Mouse (Mus musculus) forebrain, embryonic 15.5 days (tissue): Measurements from ENCODE around the gene Pitpnm2. TPM values are rescaled to one million over a fixed set of nuclear protein-coding genes. Genes with fewer than 3 reads are reported as not detected.

Source experiments
- ATAC-seq: fragments of 200-750 bp; cut with Nextera tagmentation; replicated peaks from 2 replicates; pipeline ENCODE4 v1.8.0; 2017; ENCODE audit warnings: mild to moderate bottlenecking, moderate TSS enrichment, moderate library complexity
- H3K27ac ChIP-seq: fragments of 300-500 bp; sonication (generic); replicated peaks from 2 replicates; pipeline ENCODE4 v1.5.1; 2015; ENCODE audit warnings: mild to moderate bottlenecking, inconsistent platforms
- H3K27me3 ChIP-seq: fragments of 300-500 bp; sonication (generic); 2 replicates; pipeline ENCODE4 v1.6.1; 2015; ENCODE audit warnings: inconsistent platforms
- H3K36me3 ChIP-seq: fragments of 300-500 bp; sonication (generic); 2 replicates; pipeline ENCODE4 v1.6.1; 2015; ENCODE audit warnings: mild to moderate bottlenecking, inconsistent platforms
- H3K4me1 ChIP-seq: fragments of 300-500 bp; sonication (generic); 2 replicates; pipeline ENCODE4 v1.6.1; 2015; ENCODE audit warnings: inconsistent platforms
- H3K4me2 ChIP-seq: fragments of 300-500 bp; sonication (generic); replicated peaks from 2 replicates; pipeline ENCODE4 v1.6.1; 2015; ENCODE audit warnings: mild to moderate bottlenecking, inconsistent platforms
- H3K4me3 ChIP-seq: fragments of 300-500 bp; sonication (generic); 2 replicates; pipeline ENCODE4 v1.5.1; 2015; ENCODE audit warnings: mild to moderate bottlenecking, inconsistent platforms
- H3K9ac ChIP-seq: fragments of 300-500 bp; sonication (generic); replicated peaks from 2 replicates; pipeline ENCODE4 v1.6.1; 2015; ENCODE audit warnings: mild to moderate bottlenecking, inconsistent platforms
- H3K9me3 ChIP-seq: fragments of 300-500 bp; sonication (generic); 2 replicates; pipeline ENCODE4 v1.6.1; 2016; ENCODE audit warnings: inconsistent platforms
- WGBS: fragments of 180-500 bp; shearing (Covaris S2); methylation state at CpG from one replicate; pipeline ENCODE4 v1.1.7; 2015; ENCODE audit warnings: mixed read lengths; 5-methylcytosine and 5-hydroxymethylcytosine counted together
- polyA plus RNA-seq: library from polyadenylated mRNA; unstranded; fragments of >200 nt; fragmentation: Nextera tagmentation; extraction: Ambion mirVana; gene quantifications from 2 replicates; pipeline ENCODE4 v1.2.1, GENCODE M21; 2015

The Pitpnm2 gene
- polyA plus RNA-seq, 1 experiment from 2014 or later = 10.9 TPM

DNA sequence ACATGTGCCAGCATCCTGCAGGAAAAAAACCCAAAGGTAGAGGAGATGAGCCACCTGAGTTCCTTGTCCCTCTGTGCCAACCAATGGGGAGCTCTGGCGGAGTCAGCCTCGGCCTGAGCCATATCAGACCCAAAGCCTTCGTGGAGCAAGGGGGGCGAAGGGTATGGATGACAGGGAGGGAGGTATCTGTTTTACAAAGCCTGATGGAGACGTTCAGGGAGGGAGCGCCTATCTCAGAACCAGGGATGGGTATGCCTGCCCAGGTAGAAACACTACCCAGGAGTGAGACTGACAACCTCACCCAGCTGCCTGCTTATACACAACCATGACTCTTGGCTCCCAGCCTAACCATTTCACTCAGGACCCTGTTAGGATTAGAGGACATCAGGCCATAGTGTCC is 33.2 kb downstream of the Pitpnm2 start:
- Histone ChIP-seq H3K4me1 (peaks cover 31% of the 10 kb centered on the region), H3K27ac (no peak overlapping the region), H3K4me2 (no peak overlapping the region), H3K4me3 (no peak overlapping the region), H3K36me3 (no peaks in the 10 kb centered on the region), H3K9me3 (no peaks in the 10 kb centered on the region), H3K9ac (no peak overlapping the region), H3K27me3 (no peaks in the 10 kb centered on the region)
- ATAC-seq = no peak
- WGBS = 90% methylated on average over 6 of the region's 6 CpGs

DNA sequence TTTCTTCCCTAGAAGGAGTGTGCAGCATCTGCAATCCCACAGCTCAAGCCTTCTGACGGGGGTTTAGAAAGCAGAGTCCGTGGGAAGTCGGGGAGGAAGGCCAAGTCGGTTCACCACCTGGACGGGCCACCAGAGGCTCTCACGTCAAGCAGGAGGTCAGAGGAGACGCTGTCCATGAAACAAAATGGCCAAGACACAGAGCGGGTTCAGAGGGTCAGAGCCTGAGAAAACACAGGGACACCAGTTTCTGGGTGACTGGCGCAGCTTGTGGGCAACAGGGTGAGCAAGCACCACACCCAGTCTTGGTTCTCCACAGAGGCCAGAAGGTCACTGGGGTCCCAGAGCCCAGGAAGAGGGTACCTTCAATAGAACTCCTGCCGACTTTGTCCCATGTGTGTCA is 33.9 kb downstream of the Pitpnm2 start:
- 83% methylated on average over 10 of the region's 10 CpGs for WGBS
- no peak overlapping the region for H3K4me2 ChIP-seq
- no peaks in the 10 kb centered on the region for H3K27me3 ChIP-seq
- H3K36me3 ChIP-seq = no peaks in the 10 kb centered on the region
- H3K9me3 ChIP-seq = no peaks in the 10 kb centered on the region
- ATAC-seq = no peak
- no peak overlapping the region for H3K27ac ChIP-seq
- no peak overlapping the region for H3K4me3 ChIP-seq
- peaks cover 29% of the 10 kb centered on the region for H3K4me1 ChIP-seq
- no peak overlapping the region for H3K9ac ChIP-seq

DNA sequence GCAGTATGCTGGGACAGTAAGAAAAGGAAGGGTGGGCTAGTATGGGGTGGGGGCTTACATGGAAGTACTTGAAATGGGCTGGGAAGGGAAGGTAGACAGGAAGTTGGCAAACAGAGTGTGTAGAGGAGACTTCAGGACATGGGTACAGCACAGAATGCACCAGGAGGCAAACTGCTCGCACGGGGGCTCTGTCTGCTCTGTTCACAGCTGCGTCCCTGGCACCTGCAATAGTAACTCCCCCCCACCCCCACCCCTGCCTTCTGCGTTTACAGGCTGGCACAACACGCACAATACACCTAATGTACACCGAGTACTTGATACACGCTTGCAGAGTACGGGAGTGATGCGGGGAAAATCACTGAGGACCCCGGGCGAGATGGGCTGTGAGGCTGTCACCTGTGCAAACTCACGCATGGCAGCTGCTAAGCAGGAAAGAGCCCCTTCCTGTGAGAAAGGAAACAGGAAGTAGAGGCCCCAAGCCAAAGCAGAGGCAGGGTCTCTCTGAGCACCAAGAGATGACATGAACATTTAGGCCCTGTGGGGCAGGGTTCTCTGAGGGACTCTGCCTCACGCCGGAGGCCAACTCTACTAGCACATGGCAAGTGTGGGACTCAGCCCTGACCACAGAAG is 34.9 kb downstream of the Pitpnm2 start:
- no peaks in the 10 kb centered on the region for H3K36me3 ChIP-seq
- WGBS = 81% methylated on average over 14 of the region's 14 CpGs
- ATAC-seq = no peak
- no peaks in the 10 kb centered on the region for H3K9me3 ChIP-seq
- peaks cover 23% of the 10 kb centered on the region for H3K4me1 ChIP-seq
- peak overlapping the region; percentile 31; the same call in 1 of the 2 replicates for H3K27ac ChIP-seq
- H3K9ac ChIP-seq = no peak overlapping the region
- H3K4me3 ChIP-seq = no peak overlapping the region
- no peak overlapping the region for H3K4me2 ChIP-seq
- H3K27me3 ChIP-seq = no peaks in the 10 kb centered on the region

GRCm38 (mm10) chr5:124213588-124214469 is 35.7 kb downstream of the Pitpnm2 start:
- 81% methylated on average over 13 of the region's 13 CpGs for WGBS
- Histone ChIP-seq H3K4me2 (no peak overlapping the region), H3K27ac (0 out of 2 replicates have a peak overlapping the region, but pooled peaks have one; percentile 31), H3K27me3 (no peaks in the 10 kb centered on the region), H3K4me1 (peaks cover 15% of the 10 kb centered on the region), H3K9me3 (no peaks in the 10 kb centered on the region), H3K9ac (no peak overlapping the region), H3K4me3 (no peak overlapping the region), H3K36me3 (no peaks in the 10 kb centered on the region)
- no peak for ATAC-seq

DNA sequence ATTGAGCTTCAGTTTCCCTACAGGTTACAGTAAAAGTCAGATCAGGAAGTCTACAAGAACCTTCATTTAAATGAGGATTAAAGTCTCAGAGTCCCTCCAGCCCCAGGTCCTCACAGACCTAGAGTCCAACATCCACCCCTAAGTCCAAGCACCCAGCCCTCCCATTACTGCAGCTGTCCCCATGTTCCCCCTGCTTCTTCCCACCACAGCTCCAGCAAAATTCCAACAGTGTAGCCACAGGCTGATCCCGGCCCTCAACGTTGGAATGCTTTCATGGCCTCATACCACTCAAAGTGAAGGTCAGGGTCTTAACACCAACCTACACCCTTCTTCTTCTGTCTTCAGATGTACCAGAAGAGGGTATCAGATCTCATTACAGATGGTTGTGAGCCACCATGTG is 37.9 kb downstream of the Pitpnm2 start:
- Histone ChIP-seq H3K4me3 (no peak overlapping the region), H3K9me3 (no peaks in the 10 kb centered on the region), H3K9ac (no peak overlapping the region), H3K4me1 (peaks cover 16% of the 10 kb centered on the region), H3K4me2 (no peak overlapping the region), H3K27me3 (no peaks in the 10 kb centered on the region), H3K27ac (no peak overlapping the region), H3K36me3 (no peaks in the 10 kb centered on the region)
- ATAC-seq = no peak
- 92% methylated on average over 2 of the region's 2 CpGs for WGBS

GRCm38 (mm10) chr5:124211234-124211633 is 38.3 kb downstream of the Pitpnm2 start:
- WGBS = 76% methylated on average over 8 of the region's 8 CpGs
- no peaks in the 10 kb centered on the region for H3K27me3 ChIP-seq
- no peak overlapping the region for H3K4me3 ChIP-seq
- H3K9me3 ChIP-seq = no peaks in the 10 kb centered on the region
- no peaks in the 10 kb centered on the region for H3K36me3 ChIP-seq
- H3K9ac ChIP-seq = no peak overlapping the region
- no peak overlapping the region for H3K4me2 ChIP-seq
- no peak overlapping the region for H3K27ac ChIP-seq
- ATAC-seq = no peak
- peaks cover 16% of the 10 kb centered on the region for H3K4me1 ChIP-seq

- Histone ChIP-seq H3K27me3 (no peaks in the 10 kb centered on the region), H3K27ac (no peak overlapping the region), H3K4me2 (no peak overlapping the region), H3K4me3 (no peak overlapping the region), H3K9me3 (no peaks in the 10 kb centered on the region), H3K9ac (no peak overlapping the region), H3K4me1 (peaks cover 16% of the 10 kb centered on the region), H3K36me3 (no peaks in the 10 kb centered on the region)
- WGBS = 72% methylated on average over 18 of the region's 18 CpGs
- no peak for ATAC-seq
Measured at GRCm38 (mm10) chr5:124210281-124211016, 39.1 kb downstream of the Pitpnm2 start.

DNA sequence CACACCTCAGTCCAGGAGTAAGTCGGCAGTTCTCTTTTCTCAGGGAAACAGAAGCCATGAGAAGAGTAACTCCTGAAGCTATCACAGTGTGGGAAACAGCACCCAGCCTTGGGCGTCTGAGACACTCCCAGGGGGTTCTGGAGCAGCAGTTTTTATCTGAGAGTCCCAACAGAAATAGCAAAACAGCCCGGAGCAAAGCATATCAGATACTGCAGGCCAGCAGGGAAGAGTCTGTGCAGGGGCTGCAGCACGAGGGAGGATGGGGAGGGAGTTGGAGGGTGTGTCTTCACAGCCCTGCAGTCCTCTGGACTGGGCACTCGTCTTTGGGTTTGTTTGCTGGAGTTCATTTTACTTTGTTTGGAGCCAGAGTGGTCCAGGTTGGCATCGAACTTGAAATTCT is 39.7 kb downstream of the Pitpnm2 start:
- H3K36me3 ChIP-seq = no peaks in the 10 kb centered on the region
- no peak for ATAC-seq
- H3K27me3 ChIP-seq = no peaks in the 10 kb centered on the region
- H3K4me3 ChIP-seq = no peak overlapping the region
- H3K9ac ChIP-seq = no peak overlapping the region
- H3K9me3 ChIP-seq = no peaks in the 10 kb centered on the region
- no peak overlapping the region for H3K4me2 ChIP-seq
- WGBS = 58% methylated on average over 6 of the region's 6 CpGs
- peaks cover 10% of the 10 kb centered on the region for H3K4me1 ChIP-seq
- no peak overlapping the region for H3K27ac ChIP-seq

DNA sequence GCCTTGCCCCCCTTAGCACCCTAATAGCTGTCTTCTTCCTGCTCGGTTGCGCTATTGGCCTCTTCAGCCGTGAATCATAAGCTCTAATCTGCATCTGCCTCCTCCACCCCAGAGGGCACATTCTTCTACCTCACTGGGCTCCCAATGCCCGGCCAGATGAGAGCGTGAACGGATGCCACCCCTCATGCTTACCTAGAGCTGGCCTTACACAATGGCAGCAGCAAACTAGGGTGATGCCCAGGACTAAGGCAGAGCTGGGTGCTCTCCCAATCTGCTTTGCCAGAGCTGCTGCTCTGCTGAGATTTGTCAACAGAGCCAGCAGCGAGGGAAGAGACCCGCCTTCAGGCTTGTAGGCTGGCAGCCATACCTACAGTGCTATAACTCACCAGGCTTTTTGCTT is 41.5 kb downstream of the Pitpnm2 start:
- no peak for ATAC-seq

GRCm38 (mm10) chr5:124206481-124207038 is 43.0 kb downstream of the Pitpnm2 start:
- no peak for ATAC-seq
- Histone ChIP-seq H3K4me3 (no peak overlapping the region), H3K9me3 (no peaks in the 10 kb centered on the region), H3K4me1 (peaks cover 7% of the 10 kb centered on the region; the same call in 1 of the 2 replicates), H3K27ac (no peak overlapping the region), H3K4me2 (no peak overlapping the region), H3K27me3 (no peaks in the 10 kb centered on the region), H3K36me3 (no peaks in the 10 kb centered on the region), H3K9ac (no peak overlapping the region)
- WGBS = 69% methylated on average over 13 of the region's 13 CpGs

More for the DNA sequence above, 41.5 kb downstream of the Pitpnm2 start:
- WGBS = 59% methylated on average over 8 of the region's 8 CpGs
- Histone ChIP-seq H3K9ac (no peak overlapping the region), H3K4me1 (peaks cover 7% of the 10 kb centered on the region; the same call in 1 of the 2 replicates), H3K4me3 (no peak overlapping the region), H3K36me3 (no peaks in the 10 kb centered on the region), H3K9me3 (no peaks in the 10 kb centered on the region), H3K27ac (no peak overlapping the region), H3K27me3 (no peaks in the 10 kb centered on the region), H3K4me2 (no peak overlapping the region)

GRCm38 (mm10) chr5:124205809-124206380 is 43.7 kb downstream of the Pitpnm2 start:
- Histone ChIP-seq H3K4me2 (no peak overlapping the region), H3K27me3 (no peaks in the 10 kb centered on the region), H3K36me3 (no peaks in the 10 kb centered on the region), H3K9ac (no peak overlapping the region), H3K27ac (no peak overlapping the region), H3K4me3 (no peak overlapping the region), H3K9me3 (no peaks in the 10 kb centered on the region), H3K4me1 (peaks cover 3% of the 10 kb centered on the region; the same call in 1 of the 2 replicates)
- 59% methylated on average over 5 of the region's 5 CpGs for WGBS
- ATAC-seq = no peak
